Mouse (Mus musculus) megakaryocyte, embryonic 14.5 days (primary cell): Measurements from ENCODE around the gene Msx3. TPM values are rescaled to one million over a fixed set of nuclear protein-coding genes. Genes with fewer than 3 reads are reported as not detected.

Experiments
- H3K27me3 ChIP-seq: replicated peaks from 2 replicates; pipeline ENCODE3; 2012; ENCODE audit warnings: inconsistent platforms
- H3K36me3 ChIP-seq: replicated peaks from 2 replicates; pipeline ENCODE3; 2012; ENCODE audit warnings: low read length, inconsistent platforms, mixed read lengths
- H3K4me1 ChIP-seq: 2 replicates; pipeline ENCODE4 v1.6.1; 2012; ENCODE audit warnings: inconsistent platforms
- H3K4me3 ChIP-seq: replicated peaks from 2 replicates; pipeline ENCODE3; 2012; ENCODE audit warnings: moderate library complexity, mild to moderate bottlenecking, inconsistent platforms
- H3K9me3 ChIP-seq: 2 replicates; pipeline ENCODE4 v1.6.1; 2012; ENCODE audit warnings: inconsistent platforms
- FLI1 ChIP-seq: IDR thresholded peaks from 2 replicates; pipeline ENCODE4 v1.6.1; 2012; ENCODE audit warnings: low read length, inconsistent platforms, mixed read lengths
- GATA1 ChIP-seq: IDR thresholded peaks from 3 replicates; pipeline ENCODE4 v1.6.1; 2012; ENCODE audit warnings: mixed read lengths, low read length, inconsistent platforms, borderline replicate concordance
- polyA plus RNA-seq: library from polyadenylated mRNA; stranded (reverse); fragments of >175 nt; gene quantifications from 2 replicates; pipeline ENCODE4 v1.2.3, GENCODE M21; 2012; ENCODE audit warnings: low replicate concordance; ENCODE audit not compliant: insufficient read depth

Gene Msx3
- polyA plus RNA-seq: not detected in 2 replicates

DNA sequence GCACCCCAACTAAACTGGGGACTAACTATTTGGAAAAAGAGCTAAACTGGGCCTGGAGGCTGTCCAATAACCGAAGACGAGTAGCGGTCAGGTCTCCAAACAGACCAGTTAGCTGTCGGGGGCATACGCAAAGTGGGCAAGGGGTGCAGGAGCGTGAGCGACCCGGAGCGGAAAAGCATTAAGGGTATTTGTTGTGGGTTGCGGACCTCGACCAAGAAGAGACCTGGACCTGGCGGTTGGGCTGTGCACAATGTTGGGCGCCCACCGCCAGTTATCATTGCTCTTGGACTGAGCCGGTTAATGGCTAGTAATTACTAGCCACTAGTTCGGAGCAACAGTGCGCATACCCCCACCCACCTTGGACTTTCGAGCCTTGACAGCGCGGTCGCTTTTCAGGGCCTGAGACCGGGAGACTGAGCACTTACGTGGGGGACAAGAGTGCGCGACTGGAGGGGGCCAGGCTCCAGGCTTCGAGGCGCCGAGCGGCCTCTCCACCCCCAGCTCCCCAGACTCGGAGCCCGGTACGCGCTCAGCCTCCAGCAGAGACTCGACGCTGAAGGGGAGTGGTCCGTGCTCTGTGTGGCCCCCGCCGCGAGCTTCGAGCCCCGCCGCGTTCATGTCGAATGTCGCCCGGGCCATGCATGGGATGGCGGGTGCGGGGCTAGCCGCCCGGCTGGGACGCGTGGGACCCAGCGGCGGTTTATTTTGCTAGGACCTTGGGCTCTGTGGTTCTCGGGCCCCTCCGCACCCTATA, at the start of gene Msx3:
Gene Msx3 (minus strand): TSS at position 729 of the 754 bp plus-strand sequence.
- Histone ChIP-seq H3K9me3 (peaks cover 6% of the 10 kb centered on the region; the same call in 1 of the 2 replicates), H3K36me3 (no peaks in the 10 kb centered on the region), H3K27me3 (peaks cover 95% of the 10 kb centered on the region), H3K4me3 (peak within 1 kb of the TSS; percentile 90), H3K4me1 (peaks cover 37% of the 10 kb centered on the region)
- TF ChIP-seq FLI1 (no peak), GATA1 (no peak)

DNA sequence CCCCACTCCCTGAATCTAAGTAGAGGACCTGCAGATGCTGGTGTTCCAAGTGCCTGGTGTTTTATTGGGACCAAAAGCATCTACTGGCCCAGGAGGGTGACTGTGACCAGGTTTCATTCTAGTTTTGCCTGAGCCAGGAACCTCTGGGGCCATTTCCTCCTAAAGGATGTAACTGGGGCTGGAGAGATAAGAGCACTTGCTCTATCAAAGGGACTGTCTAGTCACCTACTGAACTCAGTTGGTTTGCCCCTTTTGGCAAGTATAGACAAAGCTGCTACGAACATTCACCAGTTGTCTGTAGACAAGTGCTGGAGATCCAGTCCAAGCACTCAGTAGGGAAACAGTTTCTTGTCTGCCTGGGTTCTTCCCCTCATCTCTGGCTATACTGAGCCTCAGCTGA, 49.6 kb upstream of the Msx3 start:
- peaks cover 65% of the 10 kb centered on the region for H3K4me1 ChIP-seq
- no peaks in the 10 kb centered on the region for H3K9me3 ChIP-seq
- H3K36me3 ChIP-seq: peaks cover 12% of the 10 kb centered on the region
- peak overlapping the region; percentile 38 for H3K4me3 ChIP-seq
- peaks cover 23% of the 10 kb centered on the region for H3K27me3 ChIP-seq
- TF ChIP-seq FLI1 (no peak), GATA1 (no peak)

DNA sequence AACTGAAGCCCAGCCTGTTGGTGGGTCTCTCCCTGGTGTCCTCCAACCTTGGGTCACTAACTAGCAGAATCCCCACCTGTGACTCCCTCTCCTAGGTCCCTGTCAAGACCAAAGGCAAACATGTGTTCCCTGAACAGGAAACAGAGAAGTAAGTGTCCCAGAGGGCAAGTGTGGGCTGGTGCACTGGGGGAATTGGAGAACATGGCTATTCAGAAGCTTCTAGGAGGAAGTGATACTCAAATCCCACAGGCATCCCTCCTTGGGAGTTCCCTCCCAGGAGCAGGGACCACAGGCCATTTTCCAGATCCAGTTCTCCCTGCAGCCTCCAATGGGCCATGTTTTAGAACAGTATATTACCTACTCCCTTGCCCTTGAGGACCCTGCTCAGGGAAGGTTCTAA, 47.2 kb upstream of the Msx3 start:
- H3K4me1 ChIP-seq: peaks cover 43% of the 10 kb centered on the region
- H3K9me3 ChIP-seq: peaks cover 7% of the 10 kb centered on the region
- H3K4me3 ChIP-seq: no peak overlapping the region
- TF ChIP-seq FLI1 (no peak), GATA1 (no peak)
- peaks cover 11% of the 10 kb centered on the region for H3K36me3 ChIP-seq
- peaks cover 25% of the 10 kb centered on the region for H3K27me3 ChIP-seq

DNA sequence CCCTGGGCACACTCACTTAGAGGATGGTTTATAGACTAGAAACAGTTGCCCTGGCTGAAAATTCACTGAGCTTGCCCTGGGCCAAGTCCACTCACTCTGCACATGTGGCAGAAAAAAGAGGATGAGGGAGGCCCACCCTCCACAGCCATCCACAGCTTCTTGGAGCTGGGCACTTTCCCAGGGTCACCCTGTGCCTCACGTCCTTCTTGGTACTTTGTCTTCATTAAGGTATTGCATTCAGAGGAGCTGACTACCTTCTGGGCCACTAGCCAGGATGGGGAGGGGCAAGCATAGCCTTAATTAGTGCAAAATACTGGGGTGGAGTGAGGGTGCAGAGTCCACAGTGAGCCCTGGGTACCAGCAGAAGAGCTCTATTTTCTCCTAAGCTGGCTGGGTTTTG, 46.7 kb upstream of the Msx3 start:
- Histone ChIP-seq H3K36me3 (peaks cover 7% of the 10 kb centered on the region), H3K4me1 (peaks cover 41% of the 10 kb centered on the region), H3K4me3 (no peak overlapping the region), H3K27me3 (peaks cover 25% of the 10 kb centered on the region), H3K9me3 (peaks cover 7% of the 10 kb centered on the region)
- no peak for TF ChIP-seq GATA1

DNA sequence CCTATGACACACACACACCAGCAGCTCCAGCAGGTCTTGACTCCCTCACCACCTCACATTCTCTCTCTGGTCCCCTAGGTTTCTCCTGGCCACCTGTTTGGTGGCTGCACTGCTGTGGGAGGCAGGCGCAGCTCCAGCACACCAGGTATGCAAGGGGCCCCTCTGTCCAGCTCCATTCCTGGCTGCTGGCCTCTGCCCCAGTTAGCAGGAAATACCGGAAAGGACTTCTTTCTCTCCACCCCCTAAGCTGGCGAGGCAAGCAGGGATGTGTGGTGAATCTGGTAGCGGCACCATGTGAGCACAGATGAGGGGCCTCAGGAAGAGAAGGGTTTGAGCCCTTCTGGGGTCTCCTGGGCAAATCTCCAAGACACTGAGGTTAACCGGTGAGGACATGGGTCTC, 46.1 kb upstream of the Msx3 start:
- Histone ChIP-seq H3K4me3 (no peak overlapping the region), H3K36me3 (peaks cover 7% of the 10 kb centered on the region), H3K27me3 (peaks cover 27% of the 10 kb centered on the region), H3K9me3 (peaks cover 7% of the 10 kb centered on the region), H3K4me1 (peaks cover 41% of the 10 kb centered on the region)
- TF ChIP-seq GATA1 (no peak), FLI1 (no peak; the same call in 1 of the 2 replicates)

DNA sequence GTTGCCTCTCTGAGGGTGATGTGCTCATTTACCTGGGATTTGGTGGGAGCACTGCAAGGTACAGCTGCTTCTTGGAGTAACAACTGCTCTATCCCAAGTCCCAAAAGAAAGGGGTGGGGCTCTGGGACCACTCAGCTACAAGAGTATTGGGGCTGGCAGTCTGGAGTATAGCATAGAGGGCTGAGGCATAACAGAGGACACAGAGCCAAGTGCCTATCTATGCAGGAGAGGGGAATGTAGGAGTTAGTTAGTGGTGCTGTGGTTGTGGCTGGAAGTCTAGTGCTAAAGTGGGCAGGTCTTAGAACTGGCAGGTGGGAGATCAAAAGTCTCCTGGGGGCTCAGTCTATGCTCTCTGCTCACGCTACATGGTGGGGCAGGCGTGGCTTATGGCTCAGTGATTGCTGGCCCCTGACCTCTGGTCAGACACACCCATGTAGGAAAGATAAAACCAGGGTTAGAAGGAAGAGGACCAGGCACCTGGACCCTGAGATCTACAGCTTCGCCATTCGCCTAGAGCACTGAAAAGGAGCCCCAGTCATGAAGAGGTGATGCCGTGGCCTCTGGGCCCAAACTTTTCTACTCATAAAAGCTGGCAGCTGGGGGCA, 44.1 kb upstream of the Msx3 start, which contains the start of gene Prap1:
Gene Prap1 (plus strand): TSS at position 472 of the 605 bp plus-strand sequence.
- Histone ChIP-seq H3K4me1 (peaks cover 25% of the 10 kb centered on the region), H3K4me3 (no peak within 1 kb of the TSS), H3K9me3 (peaks cover 7% of the 10 kb centered on the region), H3K27me3 (peaks cover 30% of the 10 kb centered on the region), H3K36me3 (no peaks in the 10 kb centered on the region)
- TF ChIP-seq FLI1 (no peak), GATA1 (no peak)

DNA sequence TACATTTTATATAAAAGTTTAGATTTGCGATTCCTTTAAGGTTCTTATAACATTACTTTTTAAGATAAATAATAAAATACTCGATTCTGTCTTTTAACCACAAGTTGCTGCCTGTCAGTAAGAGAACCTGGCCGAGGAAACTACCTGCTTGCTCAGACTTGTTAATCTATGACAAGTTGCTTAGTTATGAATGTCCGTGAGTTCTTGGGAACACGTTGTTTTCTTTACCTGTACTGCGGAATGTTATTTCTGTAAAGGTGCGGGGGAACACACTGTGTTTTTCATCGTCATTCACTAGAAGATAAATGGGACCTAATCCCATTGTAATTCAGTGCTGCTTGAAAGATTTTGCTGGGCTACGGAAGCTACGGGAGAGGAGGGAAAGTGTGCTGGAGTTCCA, 41.7 kb upstream of the Msx3 start:
- peaks cover 7% of the 10 kb centered on the region for H3K9me3 ChIP-seq
- no peak overlapping the region for H3K4me3 ChIP-seq
- peaks cover 7% of the 10 kb centered on the region; the same call in 1 of the 2 replicates for H3K4me1 ChIP-seq
- H3K36me3 ChIP-seq: no peaks in the 10 kb centered on the region
- peaks cover 19% of the 10 kb centered on the region for H3K27me3 ChIP-seq
- no peak for TF ChIP-seq GATA1
- no peak for TF ChIP-seq FLI1

DNA sequence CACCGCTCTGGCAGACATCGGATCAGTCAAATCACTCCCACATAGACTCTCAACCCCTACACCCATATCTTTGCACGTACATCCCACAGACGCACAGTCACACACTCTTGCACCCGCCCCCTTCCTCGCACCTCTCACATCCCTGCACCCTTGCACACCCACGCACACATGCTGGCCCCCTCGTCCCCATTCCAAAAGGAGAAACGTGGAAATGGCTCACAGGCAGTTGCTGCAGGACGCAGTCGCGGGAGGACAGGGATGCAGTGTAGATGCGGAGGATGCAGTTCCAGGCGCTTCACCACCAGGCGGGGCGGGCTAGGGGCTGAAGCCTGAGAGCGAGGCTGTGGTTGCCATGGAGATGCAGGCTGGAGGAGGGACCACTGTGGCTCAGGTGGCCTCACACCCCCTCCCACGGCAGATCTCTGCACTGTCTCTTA, 33.4 kb upstream of the Msx3 start, which contains the start of gene Caly:
Gene Caly (minus strand): TSS at position 307 of the 437 bp plus-strand sequence.
- Histone ChIP-seq H3K4me3 (peak within 1 kb of the TSS; percentile 7), H3K4me1 (peaks cover 35% of the 10 kb centered on the region), H3K9me3 (no peaks in the 10 kb centered on the region), H3K36me3 (no peaks in the 10 kb centered on the region), H3K27me3 (peaks cover 47% of the 10 kb centered on the region)
- TF ChIP-seq GATA1 (no peak), FLI1 (no peak)

DNA sequence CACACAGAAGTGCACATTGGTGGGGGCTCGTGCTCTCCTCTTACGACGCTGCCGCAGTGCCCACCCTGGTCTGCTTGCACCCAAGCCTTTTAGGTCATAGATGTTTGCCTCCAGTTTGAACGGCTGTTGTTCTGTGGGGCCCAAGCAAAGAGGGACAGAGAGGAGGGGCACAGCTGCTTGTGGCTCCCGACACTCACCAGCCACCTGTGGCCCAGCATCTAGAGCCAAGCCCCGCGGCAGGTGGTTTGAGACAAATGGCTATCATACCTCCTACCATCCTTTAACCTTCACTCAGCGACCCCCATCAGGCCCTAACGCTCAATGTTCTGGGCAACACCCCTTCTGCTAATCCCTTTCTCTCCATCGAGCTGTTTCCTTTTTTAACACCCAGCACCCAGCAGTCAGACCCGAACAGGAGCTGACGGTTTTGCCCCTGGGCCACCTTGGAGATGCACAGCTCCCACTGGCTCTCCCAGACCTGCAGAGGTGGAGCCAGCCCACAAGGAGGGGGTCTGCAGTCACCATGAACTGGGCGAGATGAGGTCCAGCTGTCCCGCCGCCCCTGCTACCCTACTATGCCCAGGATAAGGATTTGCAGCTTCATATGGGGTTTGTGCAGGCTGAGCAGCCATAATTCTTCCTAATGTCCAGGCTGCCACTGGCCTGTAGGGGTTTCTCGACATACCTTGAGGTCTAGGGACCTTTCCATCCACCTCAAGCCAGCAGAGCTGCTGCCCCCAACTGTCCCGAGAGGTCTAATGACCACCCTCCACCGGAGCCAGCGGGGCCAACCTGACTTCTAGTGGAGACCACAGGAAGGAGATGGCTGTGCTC, 32.7 kb upstream of the Msx3 start:
- no peaks in the 10 kb centered on the region for H3K9me3 ChIP-seq
- no peak overlapping the region for H3K4me3 ChIP-seq
- peaks cover 35% of the 10 kb centered on the region for H3K4me1 ChIP-seq
- TF ChIP-seq FLI1: no peak
- no peaks in the 10 kb centered on the region for H3K36me3 ChIP-seq
- peaks cover 47% of the 10 kb centered on the region for H3K27me3 ChIP-seq
